Mouse (Mus musculus): Measurements from ENCODE around the gene Hamp2. TPM values are rescaled to one million over a fixed set of nuclear protein-coding genes. Genes with fewer than 3 reads are reported as not detected.

Hamp2 gene
- polyA plus RNA-seq, 1 experiment from 2014 or later, result not detected

GRCm38 (mm10) chr7:30884047-30884446 lies 40.4 kb downstream of the Hamp2 start:
- Histone ChIP-seq H3K4me1 (ENCODE audit: insufficient read depth, low read length) (no peaks in the 10 kb centered on the region), H3K9me3 (ENCODE audit: low read length) (no peaks in the 10 kb centered on the region), H3K27ac (ENCODE audit: low read length) (no peak overlapping the region), H3K36me3 (ENCODE audit: insufficient read depth, low read length) (no peaks in the 10 kb centered on the region), H3K27me3 (ENCODE audit: insufficient read depth, low read length) (no peaks in the 10 kb centered on the region), H3K9ac (replicated peaks; ENCODE audit: low read length) (no peak overlapping the region), H3K4me3 (ENCODE audit: low read length) (no peak overlapping the region), H3K4me2 (replicated peaks; ENCODE audit: low read depth, low read length) (no peak overlapping the region)
- ATAC-seq (ENCODE audit: low FRiP score, low TSS enrichment), result no peak

GRCm38 (mm10) chr7:30881367-30881766 lies 43.1 kb downstream of the Hamp2 start:
- no peak overlapping the region for H3K4me3 ChIP-seq (ENCODE audit: low read length)
- H3K4me1 ChIP-seq (ENCODE audit: insufficient read depth, low read length), result no peaks in the 10 kb centered on the region
- no peak for ATAC-seq (ENCODE audit: low FRiP score, low TSS enrichment)
- no peaks in the 10 kb centered on the region for H3K36me3 ChIP-seq (ENCODE audit: insufficient read depth, low read length)
- H3K4me2 ChIP-seq (replicated peaks; ENCODE audit: low read depth, low read length), result no peak overlapping the region
- 80% methylated on average over 3 of the region's 3 CpGs for WGBS
- no peak overlapping the region for H3K9ac ChIP-seq (replicated peaks; ENCODE audit: low read length)
- no peak overlapping the region for H3K27ac ChIP-seq (ENCODE audit: low read length)
- no peaks in the 10 kb centered on the region for H3K9me3 ChIP-seq (ENCODE audit: low read length)
- H3K27me3 ChIP-seq (ENCODE audit: insufficient read depth, low read length), result no peaks in the 10 kb centered on the region

- 65% methylated on average over 7 of the region's 7 CpGs for WGBS
- H3K9ac ChIP-seq (replicated peaks; ENCODE audit: low read length), result no peak within 1 kb of the TSS
- no peaks in the 10 kb centered on the region for H3K4me1 ChIP-seq (ENCODE audit: insufficient read depth, low read length)
- no peak for ATAC-seq (ENCODE audit: low FRiP score, low TSS enrichment)
- no peaks in the 10 kb centered on the region for H3K36me3 ChIP-seq (ENCODE audit: insufficient read depth, low read length)
- no peak within 1 kb of the TSS for H3K4me2 ChIP-seq (replicated peaks; ENCODE audit: low read depth, low read length)
- no peak within 1 kb of the TSS for H3K4me3 ChIP-seq (ENCODE audit: low read length)
- H3K9me3 ChIP-seq (ENCODE audit: low read length), result no peaks in the 10 kb centered on the region
- H3K27ac ChIP-seq (ENCODE audit: low read length), result no peak within 1 kb of the TSS
- H3K27me3 ChIP-seq (ENCODE audit: insufficient read depth, low read length), result no peaks in the 10 kb centered on the region
Observed at GRCm38 (mm10) chr7:30880176-30880575, 44.3 kb downstream of the Hamp2 start, which contains the start of gene Cd22. Gene Cd22 (minus strand): TSS chr7:30880342.

DNA sequence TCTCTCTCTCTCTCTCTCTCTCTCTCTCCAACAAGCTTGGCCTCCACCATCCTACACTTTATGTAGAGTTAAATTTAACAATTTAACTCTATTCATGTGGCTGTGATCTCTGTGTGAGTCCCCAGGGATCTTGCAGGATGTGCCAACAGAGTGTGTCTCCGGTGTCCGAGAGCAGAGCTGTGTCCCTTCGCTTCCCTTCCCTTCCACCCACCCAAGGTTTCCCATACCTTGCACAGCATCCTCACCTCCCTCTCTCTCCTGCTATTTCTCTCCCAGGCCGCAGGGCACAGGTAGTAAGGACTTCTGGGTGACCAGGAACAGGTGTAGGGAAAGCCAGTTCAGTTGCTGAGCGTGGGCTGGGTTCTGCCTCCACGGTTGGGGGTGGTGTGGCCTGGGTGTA lies 45.5 kb downstream of the Hamp2 start:
- H3K27me3 ChIP-seq (ENCODE audit: insufficient read depth, low read length), result no peaks in the 10 kb centered on the region
- 74% methylated on average over 6 of the region's 6 CpGs for WGBS

DNA sequence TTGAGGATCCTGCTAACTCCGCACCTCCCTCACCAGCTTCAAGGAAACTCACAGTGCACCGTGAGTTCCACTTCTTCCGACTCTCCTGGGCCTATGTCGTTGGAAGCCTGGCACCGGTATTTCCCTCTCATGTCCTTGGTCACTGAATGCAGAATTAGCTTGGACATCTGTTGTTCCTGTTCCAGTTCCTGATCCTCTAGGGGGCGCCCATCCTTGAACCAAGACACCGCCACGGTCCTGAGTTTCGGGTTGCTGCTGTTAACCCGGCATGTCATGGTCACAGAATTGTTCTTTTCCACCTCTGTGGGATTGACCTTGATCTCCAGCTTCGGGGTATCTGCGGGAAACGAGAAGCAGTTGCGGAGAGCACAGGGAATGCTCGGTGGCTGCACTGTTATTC lies 51.4 kb downstream of the Hamp2 start:
- Histone ChIP-seq H3K27me3 (ENCODE audit: insufficient read depth, low read length) (no peaks in the 10 kb centered on the region), H3K9ac (replicated peaks; ENCODE audit: low read length) (peak overlapping the region; percentile 12; the same call in 1 of the 2 replicates), H3K36me3 (ENCODE audit: insufficient read depth, low read length) (no peaks in the 10 kb centered on the region), H3K4me3 (ENCODE audit: low read length) (no peak overlapping the region), H3K4me2 (replicated peaks; ENCODE audit: low read depth, low read length) (peak overlapping the region; percentile 28), H3K9me3 (ENCODE audit: low read length) (no peaks in the 10 kb centered on the region), H3K4me1 (ENCODE audit: insufficient read depth, low read length) (no peaks in the 10 kb centered on the region), H3K27ac (ENCODE audit: low read length) (no peak overlapping the region)
- WGBS, result 19% methylated on average over 15 of the region's 15 CpGs
- peak; percentile 59 for ATAC-seq (ENCODE audit: low FRiP score, low TSS enrichment)

More for the DNA sequence above, 45.5 kb downstream of the Hamp2 start:
- H3K9ac ChIP-seq (replicated peaks; ENCODE audit: low read length), result no peak overlapping the region
- no peak for ATAC-seq (ENCODE audit: low FRiP score, low TSS enrichment)
- H3K27ac ChIP-seq (ENCODE audit: low read length), result no peak overlapping the region
- no peaks in the 10 kb centered on the region for H3K4me1 ChIP-seq (ENCODE audit: insufficient read depth, low read length)
- H3K36me3 ChIP-seq (ENCODE audit: insufficient read depth, low read length), result no peaks in the 10 kb centered on the region
- H3K4me2 ChIP-seq (replicated peaks; ENCODE audit: low read depth, low read length), result no peak overlapping the region
- no peak overlapping the region for H3K4me3 ChIP-seq (ENCODE audit: low read length)
- H3K9me3 ChIP-seq (ENCODE audit: low read length), result no peaks in the 10 kb centered on the region

Other genes starting within 250 kb of the Hamp2 start
- 0.40 and 0.51 TPM in 2 replicates for gene 2200002J24Rik, start 225.8 kb downstream of the Hamp2 start, polyA plus RNA-seq (2015; fragmentation: Nextera tagmentation; extraction: Ambion mirVana)
- gene Atp4a, start 212.5 kb downstream of the Hamp2 start, polyA plus RNA-seq (2015; fragmentation: Nextera tagmentation; extraction: Ambion mirVana), result 2.1 and 3.2 TPM in 2 replicates
- gene Tmem147, start 195.1 kb downstream of the Hamp2 start, polyA plus RNA-seq (2015; fragmentation: Nextera tagmentation; extraction: Ambion mirVana), result 209 and 225 TPM in 2 replicates
- 0.21 and 0.45 TPM in 2 replicates for gene Gapdhs, start 181.0 kb downstream of the Hamp2 start, polyA plus RNA-seq (2015; fragmentation: Nextera tagmentation; extraction: Ambion mirVana)
- 1.7 and 2.3 TPM in 2 replicates for gene Sbsn, start 173.2 kb downstream of the Hamp2 start, polyA plus RNA-seq (2015; fragmentation: Nextera tagmentation; extraction: Ambion mirVana)
- 0.89 and 1.2 TPM in 2 replicates for gene Dmkn, start 160.9 kb downstream of the Hamp2 start, polyA plus RNA-seq (2015; fragmentation: Nextera tagmentation; extraction: Ambion mirVana)
- 1.0 and 1.5 TPM in 2 replicates for gene Krtdap, start 136.8 kb downstream of the Hamp2 start, polyA plus RNA-seq (2015; fragmentation: Nextera tagmentation; extraction: Ambion mirVana)
- gene Ffar2, start 100.9 kb downstream of the Hamp2 start, polyA plus RNA-seq (2015; fragmentation: Nextera tagmentation; extraction: Ambion mirVana), result 0.28 and 0.30 TPM in 2 replicates
- 0.12 and 0.24 TPM in 2 replicates for gene Ffar3, start 68.5 kb downstream of the Hamp2 start, polyA plus RNA-seq (2015; fragmentation: Nextera tagmentation; extraction: Ambion mirVana)
- not detected in 2 replicates for gene Ffar1, start 63.1 kb downstream of the Hamp2 start, polyA plus RNA-seq (2015; fragmentation: Nextera tagmentation; extraction: Ambion mirVana)
- 0.19 and 0.29 TPM in 2 replicates for gene Cd22, start 44.3 kb downstream of the Hamp2 start, polyA plus RNA-seq (2015; fragmentation: Nextera tagmentation; extraction: Ambion mirVana)
- 0.59 and 0.74 TPM in 2 replicates for gene Mag, start 9.8 kb downstream of the Hamp2 start, polyA plus RNA-seq (2015; fragmentation: Nextera tagmentation; extraction: Ambion mirVana)
- not detected in 2 replicates for gene Hamp, start 19.4 kb upstream of the Hamp2 start, polyA plus RNA-seq (2015; fragmentation: Nextera tagmentation; extraction: Ambion mirVana)
- 19.8 and 25.3 TPM in 2 replicates for gene Usf2, start 32.1 kb upstream of the Hamp2 start, polyA plus RNA-seq (2015; fragmentation: Nextera tagmentation; extraction: Ambion mirVana)
- gene Lsr, start 48.8 kb upstream of the Hamp2 start, polyA plus RNA-seq (2015; fragmentation: Nextera tagmentation; extraction: Ambion mirVana), result 72.5 and 73.5 TPM in 2 replicates
- 8.0 and 9.0 TPM in 2 replicates for gene Fam187b, start 49.1 kb upstream of the Hamp2 start, polyA plus RNA-seq (2015; fragmentation: Nextera tagmentation; extraction: Ambion mirVana)
- gene Fxyd5, start 117.8 kb upstream of the Hamp2 start, polyA plus RNA-seq (2015; fragmentation: Nextera tagmentation; extraction: Ambion mirVana), result 32.6 and 34.0 TPM in 2 replicates
- 11.1 and 11.4 TPM in 2 replicates for gene Fxyd7, start 126.8 kb upstream of the Hamp2 start, polyA plus RNA-seq (2015; fragmentation: Nextera tagmentation; extraction: Ambion mirVana)
- 45.7 and 48.3 TPM in 2 replicates for gene Fxyd1, start 132.5 kb upstream of the Hamp2 start, polyA plus RNA-seq (2015; fragmentation: Nextera tagmentation; extraction: Ambion mirVana)
- 0.32 and 0.33 TPM in 2 replicates for gene Lgi4, start 134.7 kb upstream of the Hamp2 start, polyA plus RNA-seq (2015; fragmentation: Nextera tagmentation; extraction: Ambion mirVana)
- 15.0 and 19.0 TPM in 2 replicates for gene Fxyd3, start 152.0 kb upstream of the Hamp2 start, polyA plus RNA-seq (2015; fragmentation: Nextera tagmentation; extraction: Ambion mirVana)
- gene Hpn, start 190.6 kb upstream of the Hamp2 start, polyA plus RNA-seq (2015; fragmentation: Nextera tagmentation; extraction: Ambion mirVana), result 72.9 and 77.0 TPM in 2 replicates
- 1.4 and 1.8 TPM in 2 replicates for gene Scn1b, start 202.3 kb upstream of the Hamp2 start, polyA plus RNA-seq (2015; fragmentation: Nextera tagmentation; extraction: Ambion mirVana)
- 73.3 and 73.4 TPM in 2 replicates for gene Gramd1a, start 231.2 kb upstream of the Hamp2 start, polyA plus RNA-seq (2015; fragmentation: Nextera tagmentation; extraction: Ambion mirVana)

All from kidney, embryonic 16.5 days (tissue).